Mouse (Mus musculus) 3T3-L1 (cell line): ENCODE data around the gene Ccdc97.
"Not testable (repeated sequence)": the region's sequence is repeated elsewhere in the genome, so short reads cannot be mapped to it uniquely, and the experiment has no call there.

ENCODE experiments used
- DNase-seq: peaks from one replicate; pipeline ENCODE4 v3.0.0-alpha.2; 2015; ENCODE audit warnings: low read depth, low spot score

The Ccdc97 gene

DNA sequence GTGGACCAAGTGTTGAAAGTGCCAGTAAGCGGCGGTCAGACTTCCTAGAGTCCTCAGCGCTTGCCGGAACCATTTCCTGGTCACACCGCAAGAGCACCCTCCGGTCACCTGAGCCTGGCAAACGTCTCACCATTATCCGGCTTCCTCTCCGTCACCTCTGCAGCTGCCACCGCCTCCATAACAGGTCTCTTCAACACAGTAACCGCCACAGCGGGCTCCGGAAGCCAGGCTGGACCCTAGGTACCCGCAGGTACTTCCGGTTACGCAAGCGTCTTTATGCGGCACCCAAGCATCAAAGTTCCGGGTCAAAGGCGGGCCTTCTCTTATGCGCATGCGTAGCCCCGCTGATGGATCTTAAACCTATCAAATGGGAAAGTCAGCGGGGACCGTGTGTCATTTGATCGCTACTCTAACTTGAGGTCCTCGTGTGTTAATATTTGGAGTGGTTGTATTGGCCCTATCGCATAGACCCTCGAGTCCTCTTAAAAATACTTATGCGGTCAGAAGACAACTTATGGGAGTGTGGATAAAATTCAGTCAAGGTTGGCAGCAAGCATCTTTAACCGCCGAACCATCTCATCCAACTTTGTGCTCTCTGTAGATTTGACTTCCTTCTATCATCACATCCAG lies at the start of gene Ccdc97:
TSS of gene Ccdc97 (minus strand) at position 301 of the 630 bp plus-strand sequence.
- peak; percentile 93 for DNase-seq

DNA sequence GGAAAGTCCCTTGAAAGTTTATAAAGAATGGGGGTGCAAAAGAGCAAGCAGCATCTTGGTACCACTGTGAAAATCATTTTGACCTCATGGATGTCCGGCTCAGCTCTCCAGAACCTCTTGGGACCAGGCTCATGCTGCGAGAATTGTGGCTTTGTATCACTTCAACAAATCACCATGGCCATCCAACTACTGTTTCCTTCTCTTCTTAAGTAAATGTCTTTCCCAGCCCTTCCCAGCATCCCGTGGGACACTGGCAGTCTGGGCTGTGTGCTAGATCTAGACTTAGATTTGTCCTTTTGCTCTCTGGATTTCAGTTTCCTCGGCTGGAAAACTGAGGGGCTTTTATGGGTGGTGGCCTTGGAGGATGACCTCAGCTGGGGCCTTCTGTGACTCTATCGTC lies 49.3 kb upstream of the Ccdc97 start:
- no peak for DNase-seq

DNA sequence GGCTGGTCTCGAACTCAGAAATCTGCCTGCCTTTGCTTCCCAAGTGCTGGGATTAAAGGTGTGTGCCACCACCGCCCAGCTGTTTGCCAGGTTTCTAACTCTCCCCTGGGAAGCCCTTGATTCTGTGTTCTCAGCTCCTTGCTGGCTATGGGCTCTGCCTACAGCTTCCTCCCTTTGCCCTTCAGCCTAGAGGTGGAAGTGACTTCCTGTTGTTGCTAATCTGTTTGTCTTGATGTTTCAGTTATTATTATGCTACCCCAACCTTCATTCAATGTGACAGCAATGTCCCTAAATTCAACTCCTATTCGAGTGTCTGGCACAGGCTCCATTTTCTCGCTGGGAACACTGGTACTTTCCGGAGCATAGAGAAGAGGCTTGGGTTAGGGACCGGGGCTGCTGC lies 47.2 kb upstream of the Ccdc97 start:
- DNase-seq, result no peak

DNA sequence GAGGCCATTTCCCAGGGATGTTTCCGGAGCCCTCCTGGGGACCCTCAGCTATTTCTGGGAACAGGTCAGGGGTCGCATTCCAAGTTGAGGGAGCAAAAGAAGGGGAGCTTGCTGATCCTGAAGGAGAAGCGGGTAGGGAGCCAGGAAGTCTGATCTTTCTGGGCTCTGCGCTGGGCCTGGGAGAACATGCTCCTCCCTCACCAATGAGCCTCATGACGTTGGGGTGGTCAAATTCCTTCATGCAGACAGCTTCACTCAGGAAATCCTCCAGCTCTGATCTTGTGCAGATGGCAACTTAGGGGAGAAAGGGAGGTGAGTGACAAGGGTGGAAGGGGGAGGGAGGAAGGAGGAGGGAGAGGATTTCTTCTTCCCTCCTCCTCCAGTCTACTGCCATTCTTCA lies 45.3 kb upstream of the Ccdc97 start:
- DNase-seq, result no peak

DNA sequence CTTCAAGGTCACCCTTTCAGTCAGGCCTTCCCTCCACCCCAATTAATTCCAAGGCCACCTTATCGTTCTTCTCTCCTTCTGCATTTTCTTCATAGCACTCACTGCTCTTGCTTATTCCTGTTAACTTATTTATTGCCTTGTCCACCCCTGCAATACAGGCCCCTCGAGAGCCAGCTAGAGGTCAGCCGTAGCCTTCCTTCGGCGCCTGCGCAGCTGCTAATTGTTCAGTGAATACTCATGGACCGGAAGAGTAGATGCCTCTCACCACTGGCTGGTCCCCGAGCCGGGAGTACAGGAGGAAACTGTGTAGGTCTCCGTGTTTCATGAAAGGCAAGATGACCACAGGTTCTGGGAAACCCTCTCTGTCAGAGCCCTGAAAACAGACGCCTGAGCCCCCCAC lies 44.8 kb upstream of the Ccdc97 start:
- DNase-seq, result no peak

DNA sequence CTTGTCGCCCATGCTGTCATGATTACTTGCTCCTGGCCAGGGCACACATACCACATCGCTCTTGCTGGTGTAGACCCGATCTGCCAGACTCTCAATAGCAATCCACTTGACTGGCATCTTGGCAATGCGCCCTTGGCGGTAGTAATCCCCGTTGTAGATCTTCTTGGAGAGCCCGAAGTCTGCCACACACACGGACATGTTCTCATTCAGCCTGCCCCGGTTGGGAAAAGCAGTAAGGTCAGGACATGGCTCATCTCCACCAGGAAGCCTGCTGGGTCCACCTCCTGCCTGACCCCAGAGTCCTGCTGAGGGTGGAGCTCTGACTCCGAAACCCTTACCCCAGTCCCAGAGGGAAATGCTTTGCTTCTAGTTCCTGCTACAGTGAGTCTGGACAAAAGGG lies 42.5 kb upstream of the Ccdc97 start:
- DNase-seq, result peak; percentile 19

DNA sequence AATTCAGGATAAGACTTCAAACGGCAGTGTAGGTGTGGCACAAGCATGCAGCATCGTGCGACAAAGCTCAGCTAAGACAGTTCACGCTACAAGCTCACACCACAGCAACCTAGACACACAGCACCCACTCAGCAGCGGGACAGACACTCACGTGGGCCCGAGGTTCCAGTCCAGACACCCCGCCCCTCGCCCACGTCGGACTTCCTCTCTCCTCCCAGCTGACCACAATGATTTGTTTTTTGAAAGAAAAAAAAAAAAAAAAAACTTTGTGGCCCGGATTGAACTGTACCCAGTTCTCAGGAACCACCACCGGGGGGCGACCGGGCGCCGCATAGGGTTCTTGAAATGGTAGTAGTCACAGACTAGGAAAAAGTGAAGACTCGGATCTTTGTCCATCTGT lies 37.1 kb upstream of the Ccdc97 start:
- DNase-seq, result peak; percentile 90

DNA sequence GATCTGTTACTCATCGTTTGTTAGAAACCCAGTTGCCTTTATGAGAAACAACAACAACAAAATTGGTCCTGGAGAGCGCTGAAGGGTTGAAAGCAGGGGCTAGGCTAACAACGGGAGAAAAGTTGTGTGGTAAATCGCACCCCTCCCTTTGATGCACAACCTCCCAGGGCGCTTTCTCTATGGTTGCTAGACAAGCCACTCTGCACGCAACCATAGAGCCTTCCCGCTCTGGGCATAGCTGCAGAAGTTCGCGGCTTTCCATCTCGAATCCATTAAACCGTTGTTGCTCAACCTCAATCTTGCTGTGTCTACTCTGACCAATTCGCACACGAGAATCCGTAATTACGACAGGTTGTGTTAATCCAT lies 36.6 kb upstream of the Ccdc97 start:
- no peak for DNase-seq

DNA sequence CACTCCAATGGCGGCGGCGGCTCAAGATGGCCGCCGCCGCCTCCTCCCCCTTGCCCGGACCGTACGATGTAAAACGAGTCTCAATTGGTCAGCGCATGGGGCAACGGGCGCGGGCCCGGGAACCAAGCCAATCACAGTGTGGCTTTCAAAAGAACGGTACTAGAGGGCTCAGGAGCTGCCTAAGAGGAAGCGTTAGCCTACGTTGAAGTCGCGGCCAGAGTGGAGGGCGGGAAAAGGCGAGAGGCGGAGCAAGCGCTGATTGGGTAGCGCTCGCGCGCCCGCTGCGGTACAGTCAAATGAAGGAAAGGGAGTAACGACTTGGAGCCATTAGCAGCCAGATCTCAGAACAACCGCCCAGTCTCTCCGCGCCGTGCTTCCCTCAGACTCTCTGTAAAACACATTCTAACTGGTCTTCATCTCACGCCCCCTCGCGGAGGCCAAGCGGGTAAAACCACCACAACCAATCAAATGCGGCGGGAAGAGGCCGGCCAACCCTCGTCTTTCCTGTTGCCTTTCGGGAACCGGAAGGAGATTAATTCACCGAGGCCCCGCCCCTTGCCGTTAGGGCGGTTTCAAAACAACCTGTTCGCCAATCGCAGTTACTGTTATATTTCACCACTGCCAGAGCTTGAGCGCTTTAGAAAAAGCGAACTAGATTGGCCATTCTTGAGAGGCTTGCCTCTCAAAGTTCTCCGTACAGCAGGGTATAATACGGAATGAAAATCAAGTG lies 36.0 kb upstream of the Ccdc97 start, which contains the start of gene Hnrnpul1:
TSS of gene Hnrnpul1 (minus strand) at position 20 of the 730 bp plus-strand sequence.
- DNase-seq, result peak; percentile 97

DNA sequence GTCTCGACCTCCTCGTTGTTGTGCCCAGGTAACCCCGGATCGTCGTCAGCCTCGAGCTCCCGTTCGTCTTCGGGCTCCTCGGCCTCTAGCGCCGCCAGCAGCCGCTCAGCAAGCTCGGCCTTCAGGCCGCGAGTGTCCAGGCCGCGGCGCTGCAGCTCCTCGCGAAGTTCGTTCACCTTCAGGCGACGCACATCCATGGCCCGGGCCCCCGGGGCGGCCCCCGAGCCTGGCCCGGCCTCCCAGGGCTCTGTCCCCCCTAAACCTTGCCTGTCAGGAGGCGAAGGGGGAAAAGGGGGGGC lies 35.5 kb upstream of the Ccdc97 start:
- DNase-seq, result no peak

DNA sequence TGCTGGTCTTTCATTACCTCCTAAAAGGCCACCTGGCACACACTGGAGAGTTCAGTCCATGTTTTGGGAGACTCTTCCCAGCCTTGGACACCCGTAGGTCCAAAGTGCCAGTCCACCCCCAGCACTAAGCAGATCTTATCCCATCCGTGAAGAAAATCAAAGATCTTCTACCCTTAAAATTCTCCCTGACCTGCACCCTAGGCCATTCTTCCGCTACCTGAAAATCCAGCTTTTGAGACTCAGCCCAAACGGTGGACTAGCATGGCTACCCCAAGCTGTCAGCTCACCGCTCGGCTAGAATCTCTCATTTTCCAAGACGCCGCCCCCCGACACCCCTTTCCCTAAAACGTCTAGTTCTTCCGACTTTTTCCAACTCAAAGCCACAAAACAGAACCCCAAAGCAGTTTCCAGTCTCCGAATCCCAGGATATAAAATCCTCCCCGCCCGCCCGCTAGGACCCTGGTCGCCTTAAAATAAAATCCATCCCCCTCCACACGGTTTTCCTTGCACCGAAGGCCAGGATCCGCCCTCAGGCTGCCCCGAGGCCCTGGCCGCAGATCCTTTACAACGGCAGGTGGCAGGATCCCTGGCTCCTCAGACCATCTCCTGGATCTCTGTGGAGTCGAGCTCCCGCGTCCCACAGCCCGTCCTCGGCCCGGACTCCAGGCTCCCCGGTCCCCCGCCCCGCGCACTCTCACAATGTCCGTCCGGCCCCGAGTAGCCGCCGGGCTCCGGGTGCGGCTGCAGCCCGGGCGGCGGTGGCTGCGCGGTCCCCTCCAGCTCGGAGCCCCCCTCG lies 35.0 kb upstream of the Ccdc97 start:
- DNase-seq, result peak; percentile 41

DNA sequence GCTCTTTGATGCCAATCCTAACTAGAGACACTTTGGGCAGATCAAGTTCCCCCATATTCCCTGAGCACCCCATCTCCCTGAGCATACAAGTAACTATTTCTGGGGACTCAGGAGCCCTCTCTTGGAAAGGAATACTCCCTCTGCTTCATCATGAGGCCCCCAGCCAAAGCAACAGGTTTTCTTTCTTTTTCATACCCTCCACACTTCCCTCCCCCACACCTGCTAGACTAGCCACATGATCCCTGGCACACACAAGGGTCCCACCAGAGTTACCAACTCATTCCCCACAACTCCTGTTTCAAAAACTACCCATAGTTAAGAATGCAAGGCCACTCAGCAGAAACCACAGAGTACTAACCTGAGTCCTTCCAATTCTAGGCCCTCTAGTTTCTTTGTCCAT lies 34.2 kb upstream of the Ccdc97 start:
- DNase-seq, result peak; percentile 6

DNA sequence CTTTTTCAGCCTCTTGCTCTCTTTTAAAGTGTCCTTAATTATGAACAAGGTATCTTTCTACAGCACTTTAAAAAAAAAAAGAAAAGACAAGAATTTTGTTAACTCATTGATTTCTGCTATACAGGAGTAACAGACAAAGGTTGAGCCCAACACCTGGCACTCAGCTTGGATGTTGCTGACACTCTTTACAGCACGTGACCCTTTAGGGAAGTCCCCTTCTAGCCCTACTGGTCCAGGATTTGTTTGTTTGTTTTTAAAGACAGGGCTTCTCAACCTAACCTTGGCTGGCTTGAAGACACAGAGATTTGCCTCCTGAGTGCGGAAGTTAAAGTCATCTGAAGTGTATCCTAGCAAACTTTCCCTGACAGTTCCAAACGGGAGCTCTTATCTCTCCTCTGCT lies 28.0 kb upstream of the Ccdc97 start:
- DNase-seq, result no peak

DNA sequence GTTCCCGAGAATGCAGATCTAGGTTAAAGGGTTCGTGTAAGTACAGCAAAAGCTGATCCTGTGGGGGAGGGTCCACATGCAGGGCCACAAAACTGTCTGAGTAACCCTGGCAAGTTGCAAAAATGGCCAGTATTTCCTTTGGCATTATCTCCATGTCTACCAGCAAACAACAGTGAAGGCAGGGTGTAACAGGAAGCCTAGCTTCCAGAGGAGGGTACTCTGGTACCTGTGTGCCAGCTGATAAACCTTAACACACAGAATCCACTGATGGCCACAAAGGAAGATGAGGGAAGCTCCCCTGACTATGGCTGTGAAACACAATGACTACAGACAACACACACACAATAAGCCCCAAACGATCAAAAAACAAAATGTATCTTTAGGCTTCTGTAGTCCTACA lies 19.4 kb upstream of the Ccdc97 start:
- no peak for DNase-seq

DNA sequence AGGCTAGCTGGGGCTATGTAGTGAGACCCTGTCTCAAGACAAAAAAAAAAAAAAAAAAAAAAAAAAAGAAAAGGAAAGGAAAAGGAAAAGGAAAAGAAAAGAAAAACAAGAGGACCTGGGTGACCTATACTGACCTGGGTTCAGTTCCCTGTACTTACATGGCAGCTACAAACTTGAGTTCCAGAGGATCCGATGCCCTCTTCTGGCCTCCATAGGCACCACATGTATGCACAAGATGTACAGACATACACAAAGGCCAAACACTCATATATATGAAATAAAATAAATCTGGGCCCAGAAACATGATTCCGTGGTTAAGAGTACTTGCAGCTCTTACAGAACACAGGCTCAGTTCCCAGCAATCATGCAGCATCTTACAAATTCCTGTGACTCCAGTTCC lies 18.0 kb upstream of the Ccdc97 start:
- peak; percentile 38 for DNase-seq

DNA sequence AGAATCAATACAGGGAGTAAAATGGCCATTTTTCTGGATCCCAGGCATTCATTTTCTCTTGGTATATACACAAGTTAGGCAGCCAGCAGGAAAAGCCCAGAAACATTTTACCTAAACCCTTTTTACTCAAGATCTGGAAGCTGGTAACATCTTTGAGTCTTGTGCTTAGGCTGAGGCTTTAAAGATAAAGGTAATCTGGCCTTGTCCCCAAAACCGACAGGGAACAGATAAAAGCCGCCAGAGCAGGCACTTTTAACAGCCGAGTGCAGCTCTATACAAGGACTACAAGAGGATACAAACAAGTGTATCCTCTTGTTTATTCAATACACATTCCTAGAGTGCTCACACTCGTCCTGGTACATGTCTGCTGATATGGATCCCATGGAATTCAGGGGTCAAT lies 16.1 kb upstream of the Ccdc97 start:
- DNase-seq, result no peak

DNA sequence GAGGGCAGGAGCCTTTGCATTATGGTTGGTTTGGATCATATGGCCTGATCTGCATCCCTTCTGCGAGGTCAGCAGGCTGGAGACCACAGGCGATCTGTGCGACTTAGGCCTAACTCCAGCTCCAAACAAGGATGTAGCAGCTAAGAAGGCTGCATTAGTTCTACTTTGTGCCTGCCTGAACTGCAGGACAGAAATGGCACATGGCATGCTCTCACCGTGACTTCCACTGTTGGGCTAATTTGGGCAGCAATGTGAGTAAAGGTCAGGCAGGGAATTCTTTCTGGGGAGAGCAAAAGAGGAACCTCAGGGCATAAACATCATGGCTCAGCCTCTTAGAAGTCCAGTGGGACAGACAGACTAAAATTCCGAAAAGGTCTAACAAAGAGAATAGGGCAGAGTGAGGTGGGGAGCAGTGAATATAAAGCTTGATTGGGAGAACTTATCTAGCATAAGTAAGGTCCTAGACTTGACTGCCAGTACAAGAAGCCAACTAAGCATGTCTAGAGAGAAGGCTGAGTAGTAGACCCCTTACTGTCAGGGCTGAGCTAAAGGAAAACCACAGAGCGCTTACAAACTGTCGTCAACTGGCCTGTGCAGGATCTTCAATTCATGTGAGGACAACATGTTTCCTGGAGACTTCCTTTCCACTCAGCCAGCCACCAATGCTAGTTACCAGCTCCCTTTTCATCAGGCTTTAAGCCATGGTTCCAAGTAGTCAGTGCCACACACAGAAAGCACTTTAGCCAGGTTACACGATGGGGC lies 12.6 kb upstream of the Ccdc97 start:
- no peak for DNase-seq

DNA sequence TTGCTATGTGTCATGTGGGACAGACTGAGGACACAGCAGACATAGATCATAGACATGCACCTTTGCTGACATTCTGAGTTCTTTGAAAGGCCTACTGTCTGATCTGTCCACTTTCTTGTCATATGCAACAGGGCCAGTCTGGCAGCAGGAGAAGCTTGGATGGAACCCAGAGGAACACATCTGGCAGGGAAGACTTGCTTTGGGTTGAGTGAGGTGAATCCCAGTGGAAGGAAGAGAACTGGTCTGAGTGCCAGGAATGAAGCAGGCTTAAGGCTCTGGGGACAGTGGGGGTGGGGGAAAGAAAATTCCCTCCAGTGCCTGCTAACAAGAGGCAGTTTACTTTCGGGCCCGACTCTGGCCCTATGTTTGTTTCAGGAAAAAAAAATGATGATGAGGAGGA lies 11.0 kb upstream of the Ccdc97 start:
- DNase-seq, result peak; percentile 60

DNA sequence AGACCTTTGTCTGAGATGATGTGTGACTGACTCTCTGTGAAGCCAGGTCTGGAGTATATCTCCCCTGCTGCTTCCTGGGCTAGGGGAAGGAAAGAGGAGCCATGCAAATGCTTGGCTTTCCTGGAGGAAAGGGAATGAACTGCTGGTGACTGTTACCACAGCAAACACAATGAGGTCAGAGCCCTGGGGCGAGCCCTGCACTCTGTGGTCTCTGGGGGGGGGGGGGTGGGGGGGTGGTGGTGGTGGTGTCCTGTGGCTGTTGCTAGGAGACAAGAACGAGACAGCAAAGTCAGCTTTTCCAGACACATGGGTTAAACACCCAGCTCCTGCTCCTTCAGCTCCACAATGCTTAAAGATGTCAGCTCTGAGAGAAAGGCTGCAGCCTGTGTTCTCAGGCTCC lies 10.5 kb upstream of the Ccdc97 start:
- no peak for DNase-seq

DNA sequence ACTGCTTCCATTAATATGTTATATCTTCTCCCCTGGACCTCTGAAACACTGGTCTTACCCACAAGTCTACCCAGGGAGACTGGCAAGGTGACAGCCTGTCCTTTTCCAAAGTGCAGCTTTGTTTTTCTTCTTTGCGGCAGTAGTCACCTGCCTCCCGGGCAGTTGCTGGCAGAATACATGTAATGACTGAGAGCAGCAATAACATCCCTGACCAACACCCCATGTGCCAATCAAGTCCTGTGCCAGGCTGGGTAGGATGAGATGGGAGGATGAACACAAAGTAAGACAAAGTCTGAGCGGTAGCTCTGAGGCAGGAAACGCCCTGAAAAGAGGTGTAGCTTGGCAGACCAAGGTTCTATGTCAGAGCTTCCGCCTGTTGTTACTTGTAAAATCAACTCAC lies 8.9 kb upstream of the Ccdc97 start:
- no peak for DNase-seq

DNA sequence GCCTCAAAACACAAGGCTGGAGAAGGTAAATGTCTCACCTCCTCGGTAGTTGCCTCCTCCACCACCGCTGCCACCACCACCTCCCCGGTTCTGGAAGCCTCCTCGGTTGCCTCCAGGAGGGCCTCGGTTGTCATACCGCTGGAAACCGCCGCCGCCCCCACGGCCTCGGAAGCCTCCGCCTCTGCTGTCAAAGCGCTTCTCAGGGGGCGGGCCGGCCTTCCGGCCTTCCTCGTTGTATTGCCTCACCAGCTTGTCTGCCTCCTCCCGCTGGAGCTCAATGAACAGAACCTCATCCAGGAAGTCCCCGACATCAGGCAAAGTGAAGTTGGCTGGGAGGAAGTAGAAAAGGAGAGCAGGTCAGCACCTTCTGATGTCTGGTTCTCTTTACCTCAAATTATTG lies 7.0 kb upstream of the Ccdc97 start:
- DNase-seq, result no peak

DNA sequence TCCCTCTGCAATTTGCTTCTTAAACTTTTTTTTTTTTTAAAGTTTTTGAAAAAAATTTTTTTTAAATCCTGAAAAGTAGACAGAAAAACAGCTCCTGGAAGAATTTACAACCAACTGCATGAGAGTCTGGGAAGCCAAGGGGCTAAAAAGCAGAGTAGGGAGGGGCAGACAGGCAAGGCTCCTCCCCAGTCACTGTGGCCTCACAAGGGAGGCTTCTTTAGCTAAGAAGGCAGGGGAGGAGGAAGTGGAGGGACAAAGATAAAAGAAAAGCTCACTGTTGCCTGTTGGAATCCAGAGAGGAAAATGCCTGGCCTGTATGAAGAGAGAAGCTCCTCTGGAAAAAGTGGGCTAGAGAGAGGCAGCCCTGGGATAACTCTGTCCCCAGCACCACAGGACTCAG lies 2.9 kb upstream of the Ccdc97 start:
- DNase-seq, result not testable (repeated sequence)
